In the genomic region with DNA sequence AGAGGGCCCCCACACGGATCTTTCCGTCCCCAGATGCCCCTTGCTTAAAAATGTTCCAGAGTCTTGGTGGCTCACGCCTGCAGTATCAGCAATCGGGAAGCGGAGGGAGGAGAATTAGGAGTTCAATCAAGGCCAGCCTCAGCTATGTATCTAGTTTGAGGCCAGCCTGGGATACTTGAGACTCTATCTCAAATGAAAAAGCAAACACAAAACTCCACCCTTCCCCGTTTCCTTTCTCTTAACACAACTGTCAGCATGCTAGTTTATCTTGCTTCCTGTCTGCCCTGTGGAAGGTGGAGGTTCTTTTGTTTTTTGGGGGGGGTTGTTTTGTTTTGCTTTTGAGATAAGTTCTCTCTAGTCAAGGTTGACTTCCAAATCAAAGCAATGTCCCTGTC, we compare ENCODE assay signal across 8 mouse cellular contexts. TPM values are rescaled to one million over a fixed set of nuclear protein-coding genes. Genes with fewer than 3 reads are reported as not detected.
DNase-seq lines count a peak whose midpoint lies in the region; ATAC-seq lines count a peak whose summit lies in the region.

No protein-coding gene starts in this region.

- peaks cover 7% of the 10 kb centered on the region for H3K4me1 ChIP-seq in forebrain, embryonic 16.5 days (replicated peaks; ENCODE audit: control insufficient read depth, insufficient read depth, low read length)
- peaks cover 10% of the 10 kb centered on the region for H3K4me1 ChIP-seq in limb, embryonic 15.5 days
- peaks cover 13% of the 10 kb centered on the region; the same call in 1 of the 2 replicates for H3K4me1 ChIP-seq in stomach, embryonic 14.5 days (ENCODE audit: control insufficient read depth, insufficient read depth, low read length)

- H3K9me3 ChIP-seq in forebrain, embryonic 16.5 days (ENCODE audit: control insufficient read depth, low read length), result no peaks in the 10 kb centered on the region
- H3K9me3 ChIP-seq in limb, embryonic 15.5 days, result no peaks in the 10 kb centered on the region
- no peaks in the 10 kb centered on the region for H3K9me3 ChIP-seq in stomach, embryonic 14.5 days (ENCODE audit: control insufficient read depth, low read depth, low read length)

- no peak overlapping the region for H3K9ac ChIP-seq in forebrain, embryonic 16.5 days (replicated peaks; ENCODE audit: low read depth, low read length)
- H3K9ac ChIP-seq in limb, embryonic 15.5 days, result no peak overlapping the region
- H3K9ac ChIP-seq in stomach, embryonic 14.5 days (replicated peaks; ENCODE audit: low read depth, low read length), result no peak overlapping the region

- H3K36me3 ChIP-seq in forebrain, embryonic 16.5 days (ENCODE audit: control insufficient read depth, insufficient read depth), result no peaks in the 10 kb centered on the region
- H3K36me3 ChIP-seq in limb, embryonic 15.5 days, result no peaks in the 10 kb centered on the region
- H3K36me3 ChIP-seq in stomach, embryonic 14.5 days (ENCODE audit: control insufficient read depth, insufficient read depth, low read length), result no peaks in the 10 kb centered on the region

- peak; percentile 52 to 73 for DNase-seq in lung, adult 18-20 months
- no peak for DNase-seq in lung, postnatal 4 days
- DNase-seq in cerebellum, postnatal 4 days (ENCODE audit: low spot score in 2 of 2), result no peak
- DNase-seq in gastrocnemius, adult 18-20 months (ENCODE audit: low spot score), result no peak
- DNase-seq in frontal cortex, postnatal 25 days (ENCODE audit: low spot score in 2 of 2), result no peak

- ATAC-seq in forebrain, embryonic 16.5 days, result no peak
- ATAC-seq in limb, embryonic 15.5 days (ENCODE audit: insufficient number of reproducible peaks, low FRiP score, low TSS enrichment, low read depth), result no peak
- ATAC-seq in stomach, embryonic 14.5 days (ENCODE audit: insufficient number of reproducible peaks, insufficient read depth, low FRiP score, low read depth), result no peak

- H3K27me3 ChIP-seq in forebrain, embryonic 16.5 days (replicated peaks; ENCODE audit: control insufficient read depth, insufficient read depth, low read length), result no peaks in the 10 kb centered on the region
- no peaks in the 10 kb centered on the region for H3K27me3 ChIP-seq in limb, embryonic 15.5 days
- H3K27me3 ChIP-seq in stomach, embryonic 14.5 days (ENCODE audit: control insufficient read depth, insufficient read depth, low read length), result no peaks in the 10 kb centered on the region

- WGBS in forebrain, embryonic 16.5 days, result 46% methylated on average over 6 of the region's 6 CpGs
- WGBS in limb, embryonic 15.5 days, result 42% methylated on average over 6 of the region's 6 CpGs
- WGBS in stomach, embryonic 14.5 days, result 35% methylated on average over 6 of the region's 6 CpGs

- H3K27ac ChIP-seq in forebrain, embryonic 16.5 days (ENCODE audit: low read length), result no peak overlapping the region
- no peak overlapping the region for H3K27ac ChIP-seq in limb, embryonic 15.5 days
- no peak overlapping the region for H3K27ac ChIP-seq in stomach, embryonic 14.5 days (ENCODE audit: low read length)

- H3K4me3 ChIP-seq in forebrain, embryonic 16.5 days (replicated peaks; ENCODE audit: low read length), result no peak overlapping the region
- H3K4me3 ChIP-seq in limb, embryonic 15.5 days, result peak overlapping the region; percentile 33; the same call in 1 of the 2 replicates
- H3K4me3 ChIP-seq in stomach, embryonic 14.5 days (ENCODE audit: low read depth, low read length), result peak overlapping the region; percentile 25

- peak overlapping the region; percentile 70 for H3K4me2 ChIP-seq in forebrain, embryonic 16.5 days (ENCODE audit: low read length)
- H3K4me2 ChIP-seq in limb, embryonic 15.5 days, result peak overlapping the region; percentile 66
- H3K4me2 ChIP-seq in stomach, embryonic 14.5 days (replicated peaks; ENCODE audit: low read depth, low read length), result peak overlapping the region; percentile 73

RNA-seq across cellular contexts. Expression of a gene that starts 32.3 kb away (rescaled TPM):
- 8.1 and 10.8 TPM in 2 replicates for polyA plus RNA-seq in forebrain, embryonic 16.5 days (2015; fragmentation: Nextera tagmentation; extraction: Ambion mirVana)
- 46.1 and 52.6 TPM in 2 replicates for polyA plus RNA-seq in limb, embryonic 15.5 days (2015; fragmentation: Nextera tagmentation; extraction: Ambion mirVana)
- polyA plus RNA-seq in stomach, embryonic 14.5 days (2014; fragmentation: Nextera tagmentation; extraction: Ambion mirVana), result 39.2 and 40.7 TPM in 2 replicates
- 10 to 100 TPM; 16.9 to 22.9 TPM for total RNA-seq in gastrocnemius, adult 18-20 months (2021)

RNA-seq across cellular contexts. Expression of a gene that starts 58.5 kb away (rescaled TPM):
- polyA plus RNA-seq in forebrain, embryonic 16.5 days (2015; fragmentation: Nextera tagmentation; extraction: Ambion mirVana), result 116 TPM in 2 replicates
- polyA plus RNA-seq in limb, embryonic 15.5 days (2015; fragmentation: Nextera tagmentation; extraction: Ambion mirVana), result 126 and 127 TPM in 2 replicates
- 141 and 147 TPM in 2 replicates for polyA plus RNA-seq in stomach, embryonic 14.5 days (2014; fragmentation: Nextera tagmentation; extraction: Ambion mirVana)
- 10 to 100 TPM; 10.0 to 11.1 TPM for total RNA-seq in gastrocnemius, adult 18-20 months (2021)

Comparison
In these comparisons a context has a peak if more than half of its experiments do, and no peak if none do; other contexts are left out.
1. DNase-seq: peak in lung, adult 18-20 months (2 of 2); none in lung, postnatal 4 days (0 of 2), cerebellum, postnatal 4 days (0 of 2), gastrocnemius, adult 18-20 months (single experiment) and frontal cortex, postnatal 25 days (0 of 2).
2. Peak in every context shown above with its lines, with median percentiles within 50 percentile points of each other: H3K4me2 ChIP-seq.